Mouse (Mus musculus): ENCODE measurements around the gene Wbp4.

DNA sequence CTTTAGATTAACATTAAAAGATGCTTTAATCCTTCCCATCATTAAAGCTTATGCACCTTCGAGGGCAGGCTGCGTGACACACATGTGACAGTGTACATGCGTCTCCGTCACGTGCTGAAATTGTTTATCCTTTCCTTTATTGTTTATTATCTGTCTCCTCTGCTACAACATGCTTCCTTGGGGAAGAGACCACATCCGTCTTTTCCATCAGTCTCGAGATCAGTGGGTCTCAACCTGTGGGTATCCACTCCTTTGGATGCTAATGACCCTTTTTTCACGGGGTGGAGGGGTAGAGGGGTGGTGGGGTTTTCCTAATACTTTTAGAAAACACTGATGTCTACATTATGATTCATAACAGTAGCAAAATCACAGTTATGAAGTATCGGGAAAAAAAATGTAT lies 36.7 kb downstream of the Wbp4 start:
- TF ChIP-seq POLR2A (IDR thresholded peaks at IDR 0.05; ENCODE audit: low read depth, low read length) (no peak), CTCF (conservative IDR thresholded peaks at IDR 0.05 in 1 of 2, IDR thresholded peaks at IDR 0.05 in 1 of 2; ENCODE audit: low read depth in 2 of 2, low read length in 2 of 2) (no peak), TCF12 (IDR thresholded peaks at IDR 0.05; ENCODE audit: low read depth, low read length) (no peak), BHLHE40 (IDR thresholded peaks at IDR 0.05; ENCODE audit: low read depth, low read length) (no peak)

Measured in CH12.LX (cell line).